Mouse (Mus musculus) liver, embryonic 14.5 days (tissue): ENCODE measurements at regions not wholly inside any gene's neighbourhood (a gene's known extent, or its start where the extent isn't known, plus 50 kb on each side); places are given as distances from the start of the nearest gene placed in this dataset.

Experiments
- CTCF ChIP-seq: IDR thresholded peaks from 2 replicates; pipeline ENCODE4 v1.5.1; 2016; ENCODE audit warnings: antibody characterized with exemption, low read depth, control low read depth
- EP300 ChIP-seq: IDR thresholded peaks from 2 replicates; pipeline ENCODE4 v1.6.1; 2016; ENCODE audit warnings: antibody characterized with exemption, low read depth

DNA sequence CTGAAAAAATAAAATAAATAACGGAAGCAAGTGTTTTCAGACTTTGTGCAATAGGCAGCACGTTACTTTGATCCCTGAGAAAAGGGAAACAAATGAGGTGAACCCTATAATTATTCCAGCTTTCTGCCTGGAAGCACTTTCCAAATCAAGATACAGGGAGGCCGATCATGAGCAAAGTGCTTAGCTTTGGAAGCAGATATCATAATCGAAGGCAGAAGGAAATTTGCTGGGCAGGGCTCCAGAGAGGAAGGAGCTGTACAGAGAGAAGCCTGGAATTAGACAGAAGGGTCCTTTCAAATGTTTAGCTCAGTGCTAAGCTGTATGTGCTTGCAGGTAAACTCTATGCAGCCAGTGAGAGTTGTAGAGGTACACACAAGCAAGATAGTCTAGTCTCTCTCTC lies 948.9 kb downstream of the Bcl11a start:
- TF ChIP-seq CTCF = no peak
- no peak for TF ChIP-seq EP300
